8 mouse cellular contexts compared by ENCODE assay signal in genomic region chr5:134485900-134486665, GRCm38 (mm10). TPM values are rescaled to one million over a fixed set of nuclear protein-coding genes. Genes with fewer than 3 reads are reported as not detected.
DNase-seq lines count a peak whose midpoint lies in the region; TF ChIP-seq lines count a peak whose summit lies in the region.

No protein-coding gene starts in this region.

- peak; percentile 97 for TF ChIP-seq EP300 in heart, adult 2 months (IDR thresholded peaks at IDR 0.05; ENCODE audit: insufficient read depth, low read depth, low read length)

- no peaks in the 10 kb centered on the region for H3K27me3 ChIP-seq in heart, adult 2 months (ENCODE audit: control insufficient read depth, insufficient read depth, low read length)
- H3K27me3 ChIP-seq in kidney, adult 2 months (replicated peaks; ENCODE audit: control insufficient read depth, insufficient read depth, low read length): no peaks in the 10 kb centered on the region

- H3K79me2 ChIP-seq in heart, adult 2 months (replicated peaks; ENCODE audit: control insufficient read depth, insufficient read depth, low read length): no peaks in the 10 kb centered on the region

- peak; percentile 90 for DNase-seq in CD4-positive, CD25-positive, alpha-beta regulatory T cell, adult 2 months (ENCODE audit: low read depth, low spot score)
- DNase-seq in T-cell, adult 2 months (ENCODE audit: low spot score): peak; percentile 64
- DNase-seq in cerebellum, postnatal 36 days: peak; percentile 71 to 76
- DNase-seq in heart, adult 2 months: peak; percentile 48 to 70
- DNase-seq in kidney, adult 2 months: peak; percentile 60
- peak; percentile 59 for DNase-seq in lung, adult 2 months
- peak; percentile 56 for DNase-seq in ovary, postnatal 14 days (ENCODE audit: low spot score)
- DNase-seq in thymus, postnatal 36 days: peak; percentile 62 to 64

- TF ChIP-seq CTCF in heart, adult 2 months (IDR thresholded peaks at IDR 0.05): peak; percentile 97
- TF ChIP-seq CTCF in kidney, adult 2 months (conservative IDR thresholded peaks at IDR 0.05; ENCODE audit: insufficient read depth, insufficient read length, low read depth, low read length): peak; percentile 98
- peak; percentile 99 for TF ChIP-seq CTCF in lung, adult 2 months (IDR thresholded peaks at IDR 0.05; ENCODE audit: insufficient read depth, low read length)

- no peaks in the 10 kb centered on the region for H3K4me1 ChIP-seq in heart, adult 2 months (ENCODE audit: control insufficient read depth, insufficient read depth, low read length)
- no peaks in the 10 kb centered on the region for H3K4me1 ChIP-seq in kidney, adult 2 months (ENCODE audit: control insufficient read depth, insufficient read depth, low read length)
- peaks cover 4% of the 10 kb centered on the region for H3K4me1 ChIP-seq in lung, adult 2 months (ENCODE audit: control insufficient read depth, insufficient read depth, low read length)

- H3K4me3 ChIP-seq in heart, adult 2 months: no peak overlapping the region
- no peak overlapping the region for H3K4me3 ChIP-seq in kidney, adult 2 months (ENCODE audit: insufficient read depth, low read depth, low read length)
- no peak overlapping the region for H3K4me3 ChIP-seq in lung, adult 2 months (replicated peaks; ENCODE audit: extremely low read depth, low read depth, low read length)

- 54% methylated on average over 13 of the region's 13 CpGs for WGBS in heart, adult 2 months
- WGBS in kidney, adult 2 months: 57% methylated on average over 13 of the region's 13 CpGs
- WGBS in lung, adult 2 months: 55% methylated on average over 13 of the region's 13 CpGs

- H3K9ac ChIP-seq in heart, adult 2 months (ENCODE audit: low read depth, low read length): no peak overlapping the region

- H3K27ac ChIP-seq in heart, adult 2 months: no peak overlapping the region
- H3K27ac ChIP-seq in kidney, adult 2 months (ENCODE audit: insufficient read depth, low read depth, low read length): no peak overlapping the region

- intact Hi-C loops in heart, adult 2 months (cut with DNase I): loop anchor here (1.0 to 5.0 kb wide), 3 partner anchors 101 to 304 kb away; partner anchors contain the start of gene Gtf2ird2

- H3K36me3 ChIP-seq in heart, adult 2 months (ENCODE audit: control insufficient read depth, insufficient read depth, low read length): no peaks in the 10 kb centered on the region
- H3K36me3 ChIP-seq in kidney, adult 2 months (ENCODE audit: control insufficient read depth, insufficient read depth, low read length): no peaks in the 10 kb centered on the region

- TF ChIP-seq POLR2A in heart, adult 2 months (IDR thresholded peaks at IDR 0.05; ENCODE audit: insufficient read depth, low read depth, low read length): no peak
- no peak for TF ChIP-seq POLR2A in kidney, adult 2 months (IDR thresholded peaks at IDR 0.05; ENCODE audit: low read depth, low read length)
- no peak for TF ChIP-seq POLR2A in lung, adult 2 months (IDR thresholded peaks at IDR 0.05; ENCODE audit: borderline replicate concordance, extremely low read depth, low read depth, low read length)

RNA-seq across cellular contexts. Expression of gene Gtf2ird1, which starts 29.6 kb away (rescaled TPM):
- 10 to 100 TPM; 23.8 to 26.4 TPM for total RNA-seq in heart, adult 2 months (2021)
- 13.4 and 18.0 TPM in 2 replicates for polyA plus RNA-seq in heart, adult 2 months (2012; rRNA removed)
- 22.4 and 24.0 TPM in 2 replicates for polyA plus RNA-seq in kidney, adult 2 months (2012; rRNA removed)
- 16.8 and 23.4 TPM in 2 replicates for polyA plus RNA-seq in lung, adult 2 months (2012; rRNA removed)
